Mouse (Mus musculus) ES-Bruce4 (cell line): ENCODE results near the gene Lrrc28. TPM values are rescaled to one million over a fixed set of nuclear protein-coding genes. Genes with fewer than 3 reads are reported as not detected.

Experiments
- H3K27ac ChIP-seq: 2 replicates; pipeline ENCODE4 v1.5.1; 2012; ENCODE audit warnings: low read length, inconsistent platforms; ENCODE audit not compliant: insufficient read depth
- H3K27me3 ChIP-seq: 2 replicates; pipeline ENCODE4 v1.6.1; 2012; ENCODE audit warnings: mild to moderate bottlenecking, low read length, inconsistent platforms; ENCODE audit not compliant: control insufficient read depth, poor library complexity, insufficient read depth, severe bottlenecking
- H3K36me3 ChIP-seq: 2 replicates; pipeline ENCODE4 v1.6.1; 2012; ENCODE audit warnings: inconsistent platforms, mild to moderate bottlenecking, low read length, moderate library complexity; ENCODE audit not compliant: control insufficient read depth, poor library complexity, insufficient read depth, severe bottlenecking
- H3K4me1 ChIP-seq: one replicate; pipeline ENCODE4 v1.8.1; 2011; ENCODE audit warnings: low read length; ENCODE audit not compliant: control insufficient read depth, insufficient read depth
- H3K4me3 ChIP-seq: 2 replicates; pipeline ENCODE4 v1.5.1; 2011; ENCODE audit warnings: low read depth, mild to moderate bottlenecking, low read length
- H3K9ac ChIP-seq: 2 replicates; pipeline ENCODE4 v1.6.1; 2012; ENCODE audit warnings: low read depth, mild to moderate bottlenecking, inconsistent platforms; ENCODE audit not compliant: poor library complexity, severe bottlenecking
- H3K9me3 ChIP-seq: replicated peaks from 2 replicates; pipeline ENCODE4 v1.6.1; 2012; ENCODE audit warnings: mild to moderate bottlenecking, low read length, inconsistent platforms; ENCODE audit not compliant: control insufficient read depth, poor library complexity, insufficient read depth, severe bottlenecking
- CTCF ChIP-seq: IDR thresholded peaks from one replicate; pipeline ENCODE4 v1.8.1; 2011; ENCODE audit warnings: low read depth, low read length
- EP300 ChIP-seq: IDR thresholded peaks from 2 replicates; pipeline ENCODE4 v1.6.1; 2011; ENCODE audit warnings: low read depth, low read length; ENCODE audit not compliant: insufficient read depth
- POLR2A ChIP-seq: IDR thresholded peaks from one replicate; pipeline ENCODE4 v1.8.1; 2011; ENCODE audit warnings: low read length; ENCODE audit not compliant: insufficient read depth
- polyA plus RNA-seq: library from polyadenylated mRNA; stranded (reverse); fragments of >200 nt; gene quantifications from 2 replicates; pipeline ENCODE4 v1.2.4, GENCODE M21; 2011; ENCODE audit warnings: low read depth; ENCODE audit not compliant: missing spikeins, insufficient read depth, insufficient read length

Gene Lrrc28
- polyA plus RNA-seq, 1 experiment: 34.5 TPM

GRCm38 (mm10) chr7:67606250-67606649 is 38.8 kb downstream of the Lrrc28 start:
- Histone ChIP-seq H3K9ac (no peak overlapping the region), H3K4me1 (no peaks in the 10 kb centered on the region), H3K36me3 (peaks cover 2% of the 10 kb centered on the region; the same call in 1 of the 2 replicates), H3K9me3 (no peaks in the 10 kb centered on the region), H3K4me3 (no peak overlapping the region), H3K27me3 (no peaks in the 10 kb centered on the region), H3K27ac (no peak overlapping the region)
- no peak for TF ChIP-seq EP300
- TF ChIP-seq POLR2A: no peak
- TF ChIP-seq CTCF: no peak

GRCm38 (mm10) chr7:67605114-67605513 is 40.0 kb downstream of the Lrrc28 start:
- Histone ChIP-seq H3K4me3 (no peak overlapping the region), H3K9ac (no peak overlapping the region), H3K27me3 (no peaks in the 10 kb centered on the region), H3K36me3 (no peaks in the 10 kb centered on the region), H3K27ac (no peak overlapping the region), H3K9me3 (no peaks in the 10 kb centered on the region), H3K4me1 (no peaks in the 10 kb centered on the region)
- no peak for TF ChIP-seq POLR2A
- TF ChIP-seq CTCF: no peak
- TF ChIP-seq EP300: no peak

DNA sequence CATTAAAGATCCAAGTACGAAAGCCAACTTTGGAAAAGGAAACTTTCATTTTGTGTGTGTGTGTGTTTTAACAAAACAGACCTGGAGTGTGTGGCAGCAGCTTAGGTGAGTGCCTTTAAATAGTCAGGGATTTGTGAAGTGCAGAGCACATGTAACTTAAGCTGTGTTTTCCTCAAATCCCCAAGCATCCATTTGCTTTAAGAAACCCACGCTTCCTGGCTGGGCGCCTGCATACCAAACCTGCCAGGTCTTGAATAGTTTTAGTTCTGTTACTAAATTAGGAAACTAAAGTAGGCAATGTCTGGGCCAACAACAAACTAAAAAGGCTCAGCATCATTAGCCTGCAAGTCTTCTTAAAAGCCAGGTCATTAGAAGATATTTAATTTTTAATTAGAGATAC is 47.0 kb downstream of the Lrrc28 start:
- no peaks in the 10 kb centered on the region for H3K27me3 ChIP-seq
- H3K9me3 ChIP-seq: no peaks in the 10 kb centered on the region
- no peak overlapping the region for H3K27ac ChIP-seq
- H3K9ac ChIP-seq: no peak overlapping the region
- no peaks in the 10 kb centered on the region for H3K36me3 ChIP-seq
- TF ChIP-seq EP300: no peak
- no peaks in the 10 kb centered on the region for H3K4me1 ChIP-seq
- H3K4me3 ChIP-seq: no peak overlapping the region

DNA sequence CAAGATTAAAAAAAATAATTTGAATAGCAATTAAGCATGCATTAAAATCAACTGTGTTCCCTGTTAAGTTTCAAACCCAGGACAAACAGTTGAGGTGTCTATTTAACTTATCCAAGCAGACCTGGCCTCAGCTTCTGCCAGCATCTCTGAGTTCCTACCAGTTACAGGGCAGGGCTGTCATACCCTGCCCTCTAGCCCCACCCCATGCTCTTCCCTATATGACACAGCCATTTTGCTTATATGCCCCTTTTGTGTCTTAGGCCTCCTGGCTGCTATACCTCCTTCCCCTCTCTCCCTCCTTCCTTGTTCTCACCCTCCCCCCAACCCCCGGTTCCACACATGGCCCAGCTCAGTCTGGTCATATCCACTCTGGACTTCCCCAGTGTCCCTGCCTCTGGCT is 48.1 kb downstream of the Lrrc28 start:
- H3K4me3 ChIP-seq: no peak overlapping the region
- H3K27me3 ChIP-seq: no peaks in the 10 kb centered on the region
- H3K9ac ChIP-seq: no peak overlapping the region
- no peaks in the 10 kb centered on the region for H3K4me1 ChIP-seq
- no peaks in the 10 kb centered on the region for H3K36me3 ChIP-seq
- no peak overlapping the region for H3K27ac ChIP-seq
- TF ChIP-seq CTCF (no peak), EP300 (no peak), POLR2A (no peak)
- H3K9me3 ChIP-seq: no peaks in the 10 kb centered on the region

DNA sequence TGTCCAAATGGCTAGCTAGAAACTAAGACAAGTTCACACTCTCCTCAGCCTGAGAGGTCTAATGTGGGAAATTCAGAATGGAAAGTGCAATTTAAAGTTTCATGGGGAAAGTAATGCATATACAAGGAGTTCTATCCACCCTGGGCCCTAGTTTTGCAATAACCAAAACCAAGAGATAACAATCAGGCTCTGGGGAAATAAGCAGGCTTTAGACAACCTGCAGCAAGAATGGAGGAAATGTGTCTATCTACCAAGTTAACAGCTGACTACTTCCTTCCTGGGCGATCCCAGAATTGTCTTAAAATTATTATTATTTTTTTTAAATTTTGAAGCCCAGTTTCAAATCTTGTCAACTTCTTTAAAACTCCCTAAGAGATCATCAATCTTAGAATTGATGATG is 48.7 kb downstream of the Lrrc28 start:
- no peak overlapping the region for H3K27ac ChIP-seq
- H3K27me3 ChIP-seq: no peaks in the 10 kb centered on the region
- no peak overlapping the region for H3K4me3 ChIP-seq
- TF ChIP-seq EP300: no peak
- no peak for TF ChIP-seq CTCF
- no peak for TF ChIP-seq POLR2A
- no peaks in the 10 kb centered on the region for H3K9me3 ChIP-seq
- H3K36me3 ChIP-seq: no peaks in the 10 kb centered on the region
- no peaks in the 10 kb centered on the region for H3K4me1 ChIP-seq
- no peak overlapping the region for H3K9ac ChIP-seq

DNA sequence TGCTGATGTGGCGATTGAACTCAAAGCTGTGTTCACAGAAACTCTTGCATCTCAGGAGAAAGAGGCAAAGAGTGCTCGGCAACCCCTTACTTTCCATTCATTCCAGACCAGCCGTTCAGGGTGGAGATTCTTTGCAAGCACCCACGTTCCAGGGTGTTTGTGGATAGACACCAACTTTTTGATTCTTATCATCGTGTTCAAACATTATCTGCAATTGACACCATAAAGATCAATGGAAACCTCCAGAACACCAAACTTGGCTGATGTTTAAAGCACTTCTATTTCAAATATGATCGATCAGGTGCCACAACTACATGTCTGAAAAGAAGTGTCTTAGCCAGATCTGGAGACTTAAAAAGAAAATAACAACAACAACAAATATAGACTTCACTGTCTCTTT is 51.2 kb downstream of the Lrrc28 start:
- no peaks in the 10 kb centered on the region for H3K9me3 ChIP-seq
- no peak overlapping the region for H3K27ac ChIP-seq
- no peak overlapping the region for H3K9ac ChIP-seq
- H3K27me3 ChIP-seq: no peaks in the 10 kb centered on the region
- no peak overlapping the region for H3K4me3 ChIP-seq
- no peaks in the 10 kb centered on the region for H3K4me1 ChIP-seq
- no peaks in the 10 kb centered on the region for H3K36me3 ChIP-seq
- TF ChIP-seq EP300 (no peak), CTCF (no peak), POLR2A (no peak)
